Mouse (Mus musculus): ENCODE data around the gene Pimreg. TPM values are rescaled to one million over a fixed set of nuclear protein-coding genes. Genes with fewer than 3 reads are reported as not detected.

Gene Pimreg
- polyA plus RNA-seq, 1 experiment, result 1.8 TPM

DNA sequence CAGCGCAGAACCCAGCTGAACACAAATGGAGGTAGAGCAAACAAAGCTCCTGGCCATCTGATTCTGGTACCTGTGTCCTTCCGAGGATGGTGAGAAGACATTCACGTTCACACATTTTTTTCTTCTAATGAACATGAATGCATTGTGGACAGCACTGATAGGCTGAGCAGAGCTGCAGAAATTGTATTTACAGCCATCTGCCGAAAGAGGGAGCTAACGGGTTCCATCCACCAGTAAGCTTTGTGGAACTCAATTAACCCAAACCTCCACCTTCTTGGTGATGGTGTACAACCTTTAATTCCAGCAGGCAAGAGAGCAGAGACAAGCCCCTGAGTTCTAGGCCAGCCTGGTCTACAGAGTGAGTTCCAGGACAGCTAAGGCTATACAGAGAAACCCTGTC is 16.0 kb upstream of the Pimreg start:
- Histone ChIP-seq H3K4me3 (replicated peaks; ENCODE audit: extremely low read depth, low read depth, low read length) (no peak overlapping the region), H3K4me1 (ENCODE audit: control insufficient read depth, insufficient read depth, low read length) (no peaks in the 10 kb centered on the region)
- WGBS, result 33% methylated on average over 5 of the region's 5 CpGs
- TF ChIP-seq POLR2A (IDR thresholded peaks at IDR 0.05; ENCODE audit: borderline replicate concordance, extremely low read depth, low read depth, low read length) (no peak), CTCF (IDR thresholded peaks at IDR 0.05; ENCODE audit: insufficient read depth, low read length) (peak; percentile 12; the same call in 1 of the 2 replicates)
- no peak for DNase-seq

DNA sequence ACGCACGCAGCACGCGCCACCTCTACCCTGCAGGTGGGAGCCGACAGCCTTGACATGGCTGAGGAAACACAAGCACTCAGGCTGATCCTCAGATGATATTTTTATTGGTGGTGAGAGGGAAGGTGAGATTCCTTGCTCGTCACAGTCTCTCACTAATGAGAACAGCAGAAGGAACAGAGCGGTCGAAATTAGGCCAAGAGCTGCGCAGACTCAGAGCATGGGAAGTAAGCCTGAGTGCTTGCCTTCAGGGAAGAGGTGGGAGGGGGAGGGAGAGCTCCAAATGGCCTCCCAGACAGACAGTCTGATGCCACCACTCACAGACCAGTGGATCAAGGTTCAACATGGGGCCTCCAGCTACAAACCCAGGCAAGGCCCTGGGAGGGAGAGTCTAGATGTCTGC is 15.3 kb upstream of the Pimreg start:
- TF ChIP-seq POLR2A (IDR thresholded peaks at IDR 0.05; ENCODE audit: borderline replicate concordance, extremely low read depth, low read depth, low read length) (no peak), CTCF (IDR thresholded peaks at IDR 0.05; ENCODE audit: insufficient read depth, low read length) (no peak)
- no peak overlapping the region for H3K4me3 ChIP-seq (replicated peaks; ENCODE audit: extremely low read depth, low read depth, low read length)
- DNase-seq, result no peak
- 88% methylated on average over 9 of the region's 9 CpGs for WGBS
- no peaks in the 10 kb centered on the region for H3K4me1 ChIP-seq (ENCODE audit: control insufficient read depth, insufficient read depth, low read length)

DNA sequence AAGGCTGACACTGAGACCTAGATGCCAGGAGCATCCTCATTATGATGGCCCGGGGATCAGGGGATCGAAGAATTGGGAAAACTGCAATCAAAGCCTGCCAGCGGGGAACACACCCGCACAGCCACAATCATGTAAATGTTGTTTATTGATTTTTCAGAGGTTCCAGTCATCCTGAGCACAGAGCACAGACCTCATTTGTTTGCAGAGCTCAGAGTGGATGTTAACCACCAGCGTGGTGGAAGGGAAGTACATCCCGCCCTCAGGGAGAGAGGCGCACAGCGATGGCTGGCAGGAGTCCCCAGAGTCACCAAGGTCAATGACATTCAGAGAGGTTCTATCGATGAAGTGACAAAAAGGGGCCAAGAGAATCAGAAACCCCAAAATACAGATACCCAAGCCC is 14.0 kb upstream of the Pimreg start:
- WGBS, result 78% methylated on average over 9 of the region's 9 CpGs

DNA sequence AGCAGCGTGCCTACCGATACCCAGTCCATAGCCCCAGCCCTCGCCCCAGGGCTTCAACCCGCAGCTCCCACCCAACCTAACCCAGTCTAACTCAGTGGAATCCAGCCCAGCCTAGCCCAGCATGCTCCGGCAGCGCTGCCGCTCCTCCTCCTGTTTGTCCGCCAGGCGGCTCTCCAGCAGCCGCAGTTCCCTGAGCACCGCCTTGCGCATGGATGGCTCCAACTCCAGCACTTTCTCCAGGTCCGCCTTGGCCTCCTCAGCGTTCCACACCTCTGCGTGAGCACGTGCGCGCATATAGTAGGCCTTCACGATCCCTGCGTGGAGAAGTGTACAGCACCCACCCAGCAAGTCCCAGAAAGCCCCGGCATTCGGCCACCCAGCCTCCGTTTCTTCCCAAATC is 12.7 kb upstream of the Pimreg start:
- no peak for DNase-seq
- Histone ChIP-seq H3K4me1 (ENCODE audit: control insufficient read depth, insufficient read depth, low read length) (no peaks in the 10 kb centered on the region), H3K4me3 (replicated peaks; ENCODE audit: extremely low read depth, low read depth, low read length) (no peak overlapping the region)
- 22% methylated on average over 23 of the region's 23 CpGs for WGBS
- no peak for TF ChIP-seq POLR2A (IDR thresholded peaks at IDR 0.05; ENCODE audit: borderline replicate concordance, extremely low read depth, low read depth, low read length)
- peak; percentile 25; the same call in 1 of the 2 replicates for TF ChIP-seq CTCF (IDR thresholded peaks at IDR 0.05; ENCODE audit: insufficient read depth, low read length)

More for the DNA sequence above, 14.0 kb upstream of the Pimreg start:
- no peaks in the 10 kb centered on the region for H3K4me1 ChIP-seq (ENCODE audit: control insufficient read depth, insufficient read depth, low read length)
- no peak overlapping the region for H3K4me3 ChIP-seq (replicated peaks; ENCODE audit: extremely low read depth, low read depth, low read length)
- TF ChIP-seq POLR2A (IDR thresholded peaks at IDR 0.05; ENCODE audit: borderline replicate concordance, extremely low read depth, low read depth, low read length) (no peak), CTCF (IDR thresholded peaks at IDR 0.05; ENCODE audit: insufficient read depth, low read length) (no peak)
- DNase-seq, result no peak

DNA sequence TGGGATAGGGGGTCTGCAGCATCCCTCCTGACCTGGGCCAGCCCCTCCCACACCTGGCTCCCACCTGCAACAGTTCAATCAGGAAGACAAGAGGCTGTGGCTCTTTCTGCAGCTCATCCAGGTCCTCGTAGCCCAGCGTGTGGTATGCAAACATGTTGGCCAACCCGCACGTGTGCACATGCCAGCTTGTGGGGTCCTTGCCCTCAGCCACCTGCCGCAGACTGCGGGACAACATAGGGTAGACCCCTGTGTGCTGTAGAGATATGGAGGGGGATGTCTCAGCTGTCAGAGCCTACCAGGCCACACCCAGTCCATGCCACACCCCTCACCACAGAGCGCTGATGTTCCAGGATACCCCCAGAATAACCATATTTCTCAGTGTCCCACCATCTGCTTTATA is 10.5 kb upstream of the Pimreg start:
- Histone ChIP-seq H3K4me1 (ENCODE audit: control insufficient read depth, insufficient read depth, low read length) (no peaks in the 10 kb centered on the region), H3K4me3 (replicated peaks; ENCODE audit: extremely low read depth, low read depth, low read length) (no peak overlapping the region)
- WGBS, result 89% methylated on average over 7 of the region's 7 CpGs
- TF ChIP-seq POLR2A (IDR thresholded peaks at IDR 0.05; ENCODE audit: borderline replicate concordance, extremely low read depth, low read depth, low read length) (no peak), CTCF (IDR thresholded peaks at IDR 0.05; ENCODE audit: insufficient read depth, low read length) (no peak)
- no peak for DNase-seq

DNA sequence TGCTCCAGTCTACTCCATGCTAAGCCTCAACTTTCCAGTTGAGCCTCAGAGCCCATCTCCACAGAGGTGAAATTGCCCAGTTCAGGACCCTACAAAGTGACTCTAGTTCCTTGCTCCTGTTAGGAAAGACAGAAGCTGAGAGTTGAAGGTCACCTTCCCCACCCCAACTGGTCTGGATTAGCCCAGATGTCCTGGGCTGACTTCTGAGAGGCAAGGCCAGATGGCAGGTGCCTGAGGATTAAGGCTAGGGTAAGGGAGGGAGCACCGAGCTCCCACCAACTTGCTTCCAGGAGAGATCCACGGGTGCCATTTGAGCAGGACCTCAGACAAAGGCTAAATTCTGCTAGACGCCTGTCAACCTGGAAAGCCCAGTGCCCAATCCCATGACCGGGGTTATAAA is 9.7 kb upstream of the Pimreg start:
- no peak for DNase-seq
- Histone ChIP-seq H3K4me3 (replicated peaks; ENCODE audit: extremely low read depth, low read depth, low read length) (no peak overlapping the region), H3K4me1 (ENCODE audit: control insufficient read depth, insufficient read depth, low read length) (no peaks in the 10 kb centered on the region)
- 85% methylated on average over 4 of the region's 4 CpGs for WGBS
- TF ChIP-seq CTCF (IDR thresholded peaks at IDR 0.05; ENCODE audit: insufficient read depth, low read length) (no peak), POLR2A (IDR thresholded peaks at IDR 0.05; ENCODE audit: borderline replicate concordance, extremely low read depth, low read depth, low read length) (no peak)

DNA sequence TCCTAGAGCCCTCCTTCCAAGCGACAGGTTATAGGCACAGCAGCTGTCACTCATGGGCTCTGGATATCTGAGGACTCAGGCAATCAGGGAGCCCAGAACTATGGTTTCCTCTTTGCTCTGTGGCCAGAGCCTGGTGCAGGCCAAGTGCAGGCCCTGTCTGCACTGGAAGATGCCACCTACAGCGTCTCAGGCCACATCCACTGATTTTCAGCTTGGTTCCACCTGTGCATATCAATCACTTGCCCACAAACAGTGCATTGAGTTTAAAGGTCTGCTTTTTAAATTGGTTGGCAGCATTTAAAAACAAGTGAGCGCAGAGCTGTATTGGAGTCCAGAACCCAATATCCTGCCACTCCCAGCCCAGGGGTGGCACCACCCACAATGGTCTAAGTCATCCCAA is 9.2 kb upstream of the Pimreg start:
- no peak overlapping the region for H3K4me3 ChIP-seq (replicated peaks; ENCODE audit: extremely low read depth, low read depth, low read length)
- WGBS, result 78% methylated on average over 3 of the region's 3 CpGs
- TF ChIP-seq POLR2A (IDR thresholded peaks at IDR 0.05; ENCODE audit: borderline replicate concordance, extremely low read depth, low read depth, low read length) (no peak), CTCF (IDR thresholded peaks at IDR 0.05; ENCODE audit: insufficient read depth, low read length) (no peak)
- H3K4me1 ChIP-seq (ENCODE audit: control insufficient read depth, insufficient read depth, low read length), result no peaks in the 10 kb centered on the region
- DNase-seq, result no peak

DNA sequence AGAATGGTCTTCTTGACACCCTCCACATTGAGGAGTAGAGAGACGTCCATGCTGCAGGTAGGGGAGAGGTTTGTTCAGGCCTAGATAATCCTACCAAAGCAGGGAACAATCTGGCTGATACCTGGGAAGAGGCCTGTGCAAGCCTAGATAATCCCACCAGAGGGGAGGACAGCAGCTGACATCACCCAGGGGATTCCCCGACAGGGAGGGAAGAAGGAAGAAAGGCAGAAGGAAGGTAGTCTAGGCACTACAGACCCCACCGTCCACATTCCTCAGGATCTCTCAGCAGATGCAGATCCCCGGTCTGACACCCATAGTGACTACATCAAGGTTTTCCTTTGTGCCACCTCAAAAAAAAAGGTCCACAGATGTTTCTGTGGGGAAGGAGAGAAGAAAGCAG is 4.4 kb upstream of the Pimreg start, which contains the start of gene Aipl1:
Gene Aipl1 (minus strand): TSS at position 101 of the 400 bp plus-strand sequence.
- H3K4me1 ChIP-seq (ENCODE audit: control insufficient read depth, insufficient read depth, low read length), result no peaks in the 10 kb centered on the region; the same call in 1 of the 2 replicates
- no peak within 1 kb of the TSS for H3K4me3 ChIP-seq (replicated peaks; ENCODE audit: extremely low read depth, low read depth, low read length)
- 63% methylated on average over 4 of the region's 4 CpGs for WGBS
- TF ChIP-seq CTCF (IDR thresholded peaks at IDR 0.05; ENCODE audit: insufficient read depth, low read length), result no peak
- TF ChIP-seq POLR2A (IDR thresholded peaks at IDR 0.05; ENCODE audit: borderline replicate concordance, extremely low read depth, low read depth, low read length), result no peak
- DNase-seq, result no peak

DNA sequence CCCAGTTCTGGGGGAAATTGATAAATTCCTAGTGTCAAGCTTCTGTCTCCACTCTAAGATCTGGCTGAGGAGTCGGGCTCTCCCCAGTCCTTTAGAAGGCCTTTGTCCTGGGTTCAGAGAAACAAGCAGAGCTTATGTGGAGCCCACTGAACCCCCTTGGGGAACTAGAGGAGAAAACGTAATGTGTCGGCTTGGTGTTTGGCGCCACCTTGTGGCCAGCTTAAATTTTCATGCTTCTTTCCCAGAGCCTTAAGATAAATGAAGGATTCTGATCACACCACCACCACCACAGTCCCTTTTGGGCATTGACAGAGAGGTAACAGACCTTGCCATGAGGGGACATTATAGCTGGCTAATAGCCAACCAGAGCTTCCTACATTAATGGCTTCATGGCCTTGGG is 3.8 kb upstream of the Pimreg start:
- DNase-seq, result peak; percentile 71
- 2% methylated on average over 4 of the region's 4 CpGs for WGBS

DNA sequence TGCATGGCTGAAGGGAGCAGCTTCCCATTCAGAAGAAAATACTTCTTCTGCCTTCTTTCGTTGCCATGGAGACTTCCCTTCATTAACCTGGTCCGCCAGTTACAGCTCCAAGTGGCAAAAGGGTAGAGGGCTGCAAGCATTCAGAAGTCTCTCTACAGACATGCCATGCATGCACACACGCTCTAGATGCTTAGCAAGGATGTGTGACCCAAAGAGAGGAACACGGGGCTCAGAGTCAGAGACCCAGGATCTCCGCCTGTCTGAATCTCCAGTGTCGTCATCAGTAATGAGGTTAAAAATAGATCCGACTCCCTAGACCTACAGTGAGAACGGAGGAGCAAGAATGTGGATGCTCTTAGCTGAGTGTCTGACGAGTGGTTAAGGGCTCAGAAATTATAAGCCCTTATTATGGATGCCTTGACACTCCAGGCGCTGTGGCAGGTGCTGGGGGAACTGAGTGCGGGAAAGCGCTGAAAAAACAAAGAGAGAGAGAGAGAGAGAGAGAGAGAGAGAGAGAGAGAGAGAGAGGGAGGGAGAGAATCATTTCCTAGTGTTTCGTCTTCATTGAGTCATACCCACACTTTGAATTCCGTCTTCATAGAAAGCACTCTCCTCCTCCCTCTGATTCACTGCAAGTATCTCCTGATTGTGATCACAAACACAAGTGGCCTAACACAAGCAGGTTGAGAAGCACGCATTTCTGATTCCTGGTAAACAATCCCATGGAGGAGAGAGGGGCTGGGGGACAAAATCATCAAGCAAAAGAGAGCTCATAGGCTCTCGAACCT is 2.0 kb upstream of the Pimreg start:
- TF ChIP-seq POLR2A (IDR thresholded peaks at IDR 0.05; ENCODE audit: borderline replicate concordance, extremely low read depth, low read depth, low read length) (no peak), CTCF (IDR thresholded peaks at IDR 0.05; ENCODE audit: insufficient read depth, low read length) (no peak)
- no peak overlapping the region for H3K4me3 ChIP-seq (replicated peaks; ENCODE audit: extremely low read depth, low read depth, low read length)
- H3K4me1 ChIP-seq (ENCODE audit: control insufficient read depth, insufficient read depth, low read length), result peaks cover 3% of the 10 kb centered on the region; the same call in 1 of the 2 replicates
- WGBS, result 42% methylated on average over 16 of the region's 16 CpGs
- DNase-seq, result no peak

More for the DNA sequence above, 3.8 kb upstream of the Pimreg start:
- TF ChIP-seq POLR2A (IDR thresholded peaks at IDR 0.05; ENCODE audit: borderline replicate concordance, extremely low read depth, low read depth, low read length) (no peak), CTCF (IDR thresholded peaks at IDR 0.05; ENCODE audit: insufficient read depth, low read length) (peak; percentile 77)
- H3K4me3 ChIP-seq (replicated peaks; ENCODE audit: extremely low read depth, low read depth, low read length), result no peak overlapping the region
- H3K4me1 ChIP-seq (ENCODE audit: control insufficient read depth, insufficient read depth, low read length), result peaks cover 3% of the 10 kb centered on the region; the same call in 1 of the 2 replicates
